Mouse (Mus musculus): ENCODE data around the gene Rassf2. TPM values are rescaled to one million over a fixed set of nuclear protein-coding genes. Genes with fewer than 3 reads are reported as not detected.

The Rassf2 gene
- polyA plus RNA-seq, 2 experiments: 1.2 to 1.9 TPM

- 55% methylated on average over 4 of the region's 4 CpGs for WGBS (ENCODE audit: insufficient replicate concordance)
- ATAC-seq (ENCODE audit: insufficient read depth): no peak
- Histone ChIP-seq H3K4me1 (replicated peaks; ENCODE audit: control insufficient read depth in 2 of 2, insufficient read depth in 2 of 2, low read length in 1 of 2) (peaks cover 0 to 15% of the 10 kb centered on the region in 2 experiments; a peak in 1 of 4 replicates), H3K36me3 (replicated peaks; ENCODE audit: control insufficient read depth, insufficient read depth, low read depth) (no peaks in the 10 kb centered on the region), H3K27ac (no peak overlapping the region), H3K9ac (replicated peaks) (no peak overlapping the region), H3K4me3 (ENCODE audit: insufficient read depth in 1 of 2, low read depth in 2 of 2, low read length in 2 of 2) (no peak overlapping the region), H3K27me3 (ENCODE audit: control insufficient read depth, insufficient read depth, low read length) (no peaks in the 10 kb centered on the region), H3K9me3 (ENCODE audit: control insufficient read depth, low read length) (no peaks in the 10 kb centered on the region), H3K4me2 (ENCODE audit: low read depth) (no peak overlapping the region)
- TF ChIP-seq CTCF (IDR thresholded peaks at IDR 0.05; ENCODE audit: low read depth): no peak
- TF ChIP-seq EP300 (IDR thresholded peaks at IDR 0.05; ENCODE audit: low read depth): no peak
- DNase-seq (ENCODE audit: low read depth in 3 of 3, low spot score in 3 of 3): no peak
These were observed 17.3 kb upstream of the Rassf2 start for GRCm38 (mm10) chr2:132047364-132047763.

GRCm38 (mm10) chr2:132046659-132047058 is 16.6 kb upstream of the Rassf2 start:
- Histone ChIP-seq H3K27me3 (ENCODE audit: control insufficient read depth, insufficient read depth, low read length) (no peaks in the 10 kb centered on the region), H3K4me1 (replicated peaks; ENCODE audit: control insufficient read depth in 2 of 2, insufficient read depth in 2 of 2, low read length in 1 of 2) (peaks cover 0 to 15% of the 10 kb centered on the region in 2 experiments; a peak in 1 of 4 replicates), H3K9me3 (ENCODE audit: control insufficient read depth, low read length) (no peaks in the 10 kb centered on the region), H3K9ac (replicated peaks) (no peak overlapping the region), H3K36me3 (replicated peaks; ENCODE audit: control insufficient read depth, insufficient read depth, low read depth) (no peaks in the 10 kb centered on the region), H3K4me2 (ENCODE audit: low read depth) (no peak overlapping the region), H3K4me3 (ENCODE audit: insufficient read depth in 1 of 2, low read depth in 2 of 2, low read length in 2 of 2) (no peak overlapping the region), H3K27ac (no peak overlapping the region)
- 66% methylated on average over 4 of the region's 4 CpGs for WGBS (ENCODE audit: insufficient replicate concordance)
- TF ChIP-seq CTCF (IDR thresholded peaks at IDR 0.05; ENCODE audit: low read depth) (no peak), EP300 (IDR thresholded peaks at IDR 0.05; ENCODE audit: low read depth) (no peak)
- no peak for ATAC-seq (ENCODE audit: insufficient read depth)
- DNase-seq (ENCODE audit: low read depth in 3 of 3, low spot score in 3 of 3): no peak

- Histone ChIP-seq H3K36me3 (replicated peaks; ENCODE audit: control insufficient read depth, insufficient read depth, low read depth) (no peaks in the 10 kb centered on the region), H3K4me1 (replicated peaks; ENCODE audit: control insufficient read depth in 2 of 2, insufficient read depth in 2 of 2, low read length in 1 of 2) (peaks cover 0 to 15% of the 10 kb centered on the region in 2 experiments; a peak in 1 of 4 replicates), H3K9ac (replicated peaks) (no peak overlapping the region), H3K27ac (no peak overlapping the region), H3K9me3 (ENCODE audit: control insufficient read depth, low read length) (no peaks in the 10 kb centered on the region), H3K4me3 (ENCODE audit: insufficient read depth in 1 of 2, low read depth in 2 of 2, low read length in 2 of 2) (no peak overlapping the region), H3K4me2 (ENCODE audit: low read depth) (no peak overlapping the region), H3K27me3 (ENCODE audit: control insufficient read depth, insufficient read depth, low read length) (no peaks in the 10 kb centered on the region)
- TF ChIP-seq CTCF (IDR thresholded peaks at IDR 0.05; ENCODE audit: low read depth): no peak
- 67% methylated on average over 15 of the region's 15 CpGs for WGBS (ENCODE audit: insufficient replicate concordance)
- ATAC-seq (ENCODE audit: insufficient read depth): no peak
- DNase-seq (ENCODE audit: low read depth in 3 of 3, low spot score in 3 of 3): no peak
These were observed 14.5 kb upstream of the Rassf2 start for GRCm38 (mm10) chr2:132044320-132045274.

GRCm38 (mm10) chr2:132043101-132043621 is 13.1 kb upstream of the Rassf2 start:
- Histone ChIP-seq H3K9ac (replicated peaks) (no peak overlapping the region), H3K4me2 (ENCODE audit: low read depth) (no peak overlapping the region), H3K27ac (no peak overlapping the region), H3K27me3 (ENCODE audit: control insufficient read depth, insufficient read depth, low read length) (no peaks in the 10 kb centered on the region), H3K4me1 (replicated peaks; ENCODE audit: control insufficient read depth in 2 of 2, insufficient read depth in 2 of 2, low read length in 1 of 2) (peaks cover 0 to 2% of the 10 kb centered on the region in 2 experiments; a peak in 1 of 4 replicates), H3K36me3 (replicated peaks; ENCODE audit: control insufficient read depth, insufficient read depth, low read depth) (no peaks in the 10 kb centered on the region), H3K4me3 (ENCODE audit: insufficient read depth in 1 of 2, low read depth in 2 of 2, low read length in 2 of 2) (no peak overlapping the region), H3K9me3 (ENCODE audit: control insufficient read depth, low read length) (no peaks in the 10 kb centered on the region)
- WGBS (ENCODE audit: insufficient replicate concordance): 58% methylated on average over 13 of the region's 13 CpGs
- ATAC-seq (ENCODE audit: insufficient read depth): no peak
- no peak for DNase-seq (ENCODE audit: low read depth in 3 of 3, low spot score in 3 of 3)
- TF ChIP-seq EP300 (IDR thresholded peaks at IDR 0.05; ENCODE audit: low read depth): no peak
- TF ChIP-seq CTCF (IDR thresholded peaks at IDR 0.05; ENCODE audit: low read depth): no peak

- ATAC-seq (ENCODE audit: insufficient read depth): no peak
- WGBS (ENCODE audit: insufficient replicate concordance): 28% methylated on average over 7 of the region's 7 CpGs
- DNase-seq (ENCODE audit: low read depth in 3 of 3, low spot score in 3 of 3): no peak
These were observed 9.8 kb upstream of the Rassf2 start for GRCm38 (mm10) chr2:132039894-132040293.

More at GRCm38 (mm10) chr2:132039894-132040293, 9.8 kb upstream of the Rassf2 start:
- no peak for TF ChIP-seq EP300 (IDR thresholded peaks at IDR 0.05; ENCODE audit: low read depth)
- Histone ChIP-seq H3K9me3 (ENCODE audit: control insufficient read depth, low read length) (no peaks in the 10 kb centered on the region), H3K36me3 (replicated peaks; ENCODE audit: control insufficient read depth, insufficient read depth, low read depth) (no peaks in the 10 kb centered on the region), H3K4me3 (ENCODE audit: insufficient read depth in 1 of 2, low read depth in 2 of 2, low read length in 2 of 2) (no peak overlapping the region), H3K4me2 (ENCODE audit: low read depth) (no peak overlapping the region), H3K9ac (replicated peaks) (no peak overlapping the region), H3K4me1 (replicated peaks; ENCODE audit: control insufficient read depth in 2 of 2, insufficient read depth in 2 of 2, low read length in 1 of 2) (peaks cover 6 to 8% of the 10 kb centered on the region in 2 experiments), H3K27ac (no peak overlapping the region), H3K27me3 (ENCODE audit: control insufficient read depth, insufficient read depth, low read length) (no peaks in the 10 kb centered on the region)
